Mouse (Mus musculus) heart, adult 2 months (tissue): ENCODE results near the gene Mst1. TPM values are rescaled to one million over a fixed set of nuclear protein-coding genes. Genes with fewer than 3 reads are reported as not detected.
A peak's percentile ranks its signal among the peaks of the same experiment; 100 is the strongest.

Source experiments
- DNase-seq, 2 experiments: peaks; one replicate each; pipeline ENCODE4 v3.0.0; 2021
- H3K27ac ChIP-seq: fragments of 200-600 bp; 2 replicates; pipeline ENCODE4 v1.8.1; 2022
- H3K27me3 ChIP-seq: fragments of 200-500 bp; 2 replicates; pipeline ENCODE4 v1.6.1; 2012; ENCODE audit warnings: mild to moderate bottlenecking, low read length, inconsistent platforms, mixed read lengths; ENCODE audit not compliant: control insufficient read depth, insufficient read depth
- H3K36me3 ChIP-seq: fragments of 200-500 bp; 2 replicates; pipeline ENCODE4 v1.6.1; 2012; ENCODE audit warnings: low read length, inconsistent platforms; ENCODE audit not compliant: control insufficient read depth, insufficient read depth
- H3K4me1 ChIP-seq: fragments of 200-500 bp; 2 replicates; pipeline ENCODE4 v1.6.1; 2011; ENCODE audit warnings: low read length; ENCODE audit not compliant: control insufficient read depth, insufficient read depth
- H3K4me3 ChIP-seq: fragments of 200-600 bp; 2 replicates; pipeline ENCODE4 v1.8.1; 2022
- H3K79me2 ChIP-seq: fragments of 200-500 bp; replicated peaks from 2 replicates; pipeline ENCODE4 v1.6.1; 2012; ENCODE audit warnings: mild to moderate bottlenecking, inconsistent platforms, low read length, moderate library complexity, mixed read lengths; ENCODE audit not compliant: control insufficient read depth, insufficient read depth
- H3K9ac ChIP-seq: fragments of 200-500 bp; 2 replicates; pipeline ENCODE4 v1.6.1; 2012; ENCODE audit warnings: low read depth, mild to moderate bottlenecking, control low read depth, inconsistent platforms, low read length, mixed read lengths
- CTCF ChIP-seq: fragments of 200-600 bp; IDR thresholded peaks from 2 replicates; pipeline ENCODE4 v1.8.1; 2022; ENCODE audit warnings: antibody characterized with exemption, mild to moderate bottlenecking, moderate library complexity
- EP300 ChIP-seq: fragments of 200-500 bp; IDR thresholded peaks from 2 replicates; pipeline ENCODE4 v1.6.1; 2011; ENCODE audit warnings: low read depth, low read length, control low read depth; ENCODE audit not compliant: insufficient read depth
- POLR2A ChIP-seq: fragments of 200-500 bp; IDR thresholded peaks from 2 replicates; pipeline ENCODE4 v1.6.1; 2011; ENCODE audit warnings: mild to moderate bottlenecking, low read depth, low read length, control low read depth; ENCODE audit not compliant: insufficient read depth
- WGBS: fragments of 180-500 bp; shearing (Covaris S2); methylation state at CpG from one replicate; pipeline ENCODE4 v1.1.7; 2018; 5-methylcytosine and 5-hydroxymethylcytosine counted together
- intact Hi-C: fragments of 180-260 bp; cut with DNase I; formaldehyde crosslinking; loops from one replicate; pipeline ENCODE4 v1.15.1; 2025
- polyA plus RNA-seq: library from polyadenylated mRNA; depleted of rRNA; stranded (reverse); fragments of >200 nt; gene quantifications from 2 replicates; pipeline ENCODE4 v1.2.3, GENCODE M21; 2012
- total RNA-seq, 2 experiments: library from RNA; stranded (reverse); gene quantifications; 2 replicates each; pipeline ENCODE4 v1.2.3; 2021

Gene Mst1
- total and polyA plus RNA-seq, 3 experiments: 0.59 TPM; not detected in 2

DNA sequence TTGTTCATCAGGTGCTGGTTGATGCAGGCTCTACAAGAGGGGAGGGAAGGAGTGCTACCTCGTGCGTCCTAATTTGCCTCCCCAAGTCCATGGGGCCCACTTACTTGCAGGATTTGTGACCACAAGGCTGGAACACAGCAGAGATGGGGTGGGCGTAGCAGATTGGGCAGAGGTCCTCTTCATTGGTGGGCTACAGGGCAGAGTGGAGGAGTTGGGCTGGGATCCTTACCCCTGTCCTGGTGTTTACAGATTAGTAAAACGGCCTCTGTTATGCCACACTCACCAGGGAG lies 28.4 kb upstream of the Mst1 start:
- TF ChIP-seq POLR2A: no peak
- no peak for TF ChIP-seq EP300
- TF ChIP-seq CTCF: no peak
- 82% methylated on average over 4 of the region's 4 CpGs for WGBS
- Histone ChIP-seq H3K36me3 (no peaks in the 10 kb centered on the region), H3K27me3 (no peaks in the 10 kb centered on the region), H3K27ac (no peak overlapping the region; the same call in 1 of the 2 replicates), H3K4me1 (peaks cover 11% of the 10 kb centered on the region), H3K4me3 (no peak overlapping the region), H3K9ac (no peak overlapping the region), H3K79me2 (no peaks in the 10 kb centered on the region)
- peak in 1 of 2 experiments; percentile 20 for DNase-seq
- intact Hi-C loops: loop anchor here (2.0 to 5.0 kb wide), 2 partner anchors 65 to 150 kb away; no protein-coding TSS in a partner anchor

DNA sequence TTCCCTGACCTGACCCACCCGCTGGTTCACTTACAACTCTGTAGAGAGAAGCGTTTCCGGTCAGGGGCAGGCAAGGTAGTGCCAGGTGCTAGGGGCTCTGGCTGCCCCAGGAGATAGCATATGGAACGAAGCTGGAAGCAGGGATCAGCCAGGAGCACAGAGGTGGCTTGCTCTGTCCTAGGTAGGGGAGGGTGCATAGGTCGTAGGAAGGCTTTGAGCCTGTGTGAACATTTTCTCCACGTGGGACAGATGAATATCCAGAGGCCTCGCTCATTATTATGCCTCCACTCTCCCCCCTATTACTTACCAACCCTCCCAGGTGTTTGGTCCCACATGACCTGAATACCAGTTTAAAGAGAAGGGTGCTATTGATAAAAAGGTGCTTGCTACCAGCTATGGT lies 27.8 kb upstream of the Mst1 start:
- WGBS: 64% methylated on average over 7 of the region's 7 CpGs
- Histone ChIP-seq H3K27me3 (no peaks in the 10 kb centered on the region), H3K27ac (peak overlapping the region; percentile 47; the same call in 1 of the 2 replicates), H3K4me3 (no peak overlapping the region), H3K4me1 (peaks cover 15% of the 10 kb centered on the region), H3K36me3 (no peaks in the 10 kb centered on the region), H3K79me2 (no peaks in the 10 kb centered on the region), H3K9ac (no peak overlapping the region)
- peak in 1 of 2 experiments; percentile 23 for DNase-seq
- TF ChIP-seq EP300 (no peak), CTCF (no peak), POLR2A (no peak)
- intact Hi-C loops: loop anchor here (2.0 to 5.0 kb wide), 2 partner anchors 66 to 150 kb away; no protein-coding TSS in a partner anchor

DNA sequence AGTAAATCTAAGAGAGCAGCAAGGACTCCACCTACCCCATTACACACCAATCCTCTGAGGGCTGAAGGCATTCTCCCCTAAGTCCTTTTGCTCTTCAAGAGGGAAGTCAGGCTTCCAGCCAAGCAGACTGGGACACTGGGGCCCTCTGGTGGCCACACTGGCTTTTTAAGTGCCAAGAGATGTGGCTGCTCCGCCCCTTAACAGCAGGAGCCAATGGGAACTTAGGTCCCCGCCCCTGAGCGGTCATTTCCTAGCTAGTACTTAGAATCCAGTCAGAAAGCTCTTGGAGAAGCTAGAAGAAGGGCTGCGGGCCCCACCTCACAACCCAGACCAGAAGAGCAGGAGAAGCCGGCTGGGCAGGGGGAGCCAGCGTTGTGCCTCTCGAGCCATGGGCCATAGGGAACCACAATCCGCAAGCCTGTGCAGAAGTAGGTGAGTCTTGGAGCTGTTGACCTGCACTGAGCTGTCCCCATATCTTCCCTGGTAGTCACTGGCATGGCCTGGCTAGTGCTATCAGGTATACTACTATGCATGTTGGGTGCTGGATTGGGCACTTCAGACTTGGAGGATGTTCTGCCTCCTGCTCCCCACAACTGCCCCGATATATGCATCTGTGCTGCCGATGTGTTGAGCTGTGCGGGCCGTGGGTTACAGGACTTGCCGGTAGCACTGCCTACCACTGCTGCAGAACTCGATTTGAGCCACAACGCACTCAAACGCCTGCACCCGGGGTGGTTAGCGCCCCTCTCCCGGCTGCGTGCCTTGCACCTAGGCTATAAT lies 27.2 kb upstream of the Mst1 start, which contains the start of gene Amigo3:
Amigo3 (plus strand) TSS at position 275 of the 780 bp plus-strand sequence.
- H3K4me3 ChIP-seq: peak within 1 kb of the TSS; percentile 11; the same call in 1 of the 2 replicates
- DNase-seq: peak; percentile 96 to 98
- peak within 1 kb of the TSS; percentile 42 for H3K9ac ChIP-seq
- 49% methylated on average over 20 of the region's 20 CpGs for WGBS
- H3K4me1 ChIP-seq: peaks cover 15% of the 10 kb centered on the region
- peak within 1 kb of the TSS; percentile 62 for H3K27ac ChIP-seq
- TF ChIP-seq EP300 (peak; percentile 86), CTCF (peak; percentile 98), POLR2A (peak; percentile 82)
- no peaks in the 10 kb centered on the region for H3K27me3 ChIP-seq
- no peaks in the 10 kb centered on the region for H3K36me3 ChIP-seq
- intact Hi-C loops: loop anchor here (1.0 to 5.0 kb wide), 3 partner anchors 66 to 151 kb away; no protein-coding TSS in a partner anchor
- no peaks in the 10 kb centered on the region for H3K79me2 ChIP-seq

DNA sequence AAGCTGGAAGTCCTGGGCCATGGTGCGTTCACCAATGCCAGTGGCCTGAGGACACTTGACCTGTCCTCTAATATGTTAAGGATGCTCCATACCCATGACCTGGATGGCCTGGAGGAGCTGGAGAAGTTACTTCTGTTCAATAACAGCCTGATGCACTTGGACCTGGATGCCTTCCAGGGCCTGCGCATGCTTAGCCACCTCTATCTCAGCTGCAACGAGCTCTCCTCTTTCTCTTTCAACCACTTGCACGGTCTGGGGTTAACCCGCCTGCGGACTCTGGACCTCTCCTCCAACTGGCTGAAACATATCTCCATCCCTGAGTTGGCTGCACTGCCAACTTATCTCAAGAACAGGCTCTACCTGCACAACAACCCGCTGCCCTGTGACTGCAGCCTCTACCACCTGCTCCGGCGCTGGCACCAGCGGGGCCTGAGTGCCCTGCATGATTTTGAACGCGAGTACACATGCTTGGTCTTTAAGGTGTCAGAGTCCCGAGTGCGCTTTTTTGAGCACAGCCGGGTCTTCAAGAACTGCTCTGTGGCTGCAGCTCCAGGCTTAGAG lies 26.5 kb upstream of the Mst1 start:
- Histone ChIP-seq H3K4me1 (peaks cover 15% of the 10 kb centered on the region), H3K9ac (no peak overlapping the region), H3K4me3 (no peak overlapping the region), H3K36me3 (no peaks in the 10 kb centered on the region), H3K27ac (no peak overlapping the region), H3K79me2 (no peaks in the 10 kb centered on the region), H3K27me3 (no peaks in the 10 kb centered on the region)
- DNase-seq: peak; percentile 26 to 31
- 73% methylated on average over 15 of the region's 15 CpGs for WGBS
- TF ChIP-seq EP300 (no peak), CTCF (no peak), POLR2A (no peak)
- intact Hi-C loops: loop anchor here (1.0 to 5.0 kb wide), 3 partner anchors 67 to 151 kb away; no protein-coding TSS in a partner anchor

DNA sequence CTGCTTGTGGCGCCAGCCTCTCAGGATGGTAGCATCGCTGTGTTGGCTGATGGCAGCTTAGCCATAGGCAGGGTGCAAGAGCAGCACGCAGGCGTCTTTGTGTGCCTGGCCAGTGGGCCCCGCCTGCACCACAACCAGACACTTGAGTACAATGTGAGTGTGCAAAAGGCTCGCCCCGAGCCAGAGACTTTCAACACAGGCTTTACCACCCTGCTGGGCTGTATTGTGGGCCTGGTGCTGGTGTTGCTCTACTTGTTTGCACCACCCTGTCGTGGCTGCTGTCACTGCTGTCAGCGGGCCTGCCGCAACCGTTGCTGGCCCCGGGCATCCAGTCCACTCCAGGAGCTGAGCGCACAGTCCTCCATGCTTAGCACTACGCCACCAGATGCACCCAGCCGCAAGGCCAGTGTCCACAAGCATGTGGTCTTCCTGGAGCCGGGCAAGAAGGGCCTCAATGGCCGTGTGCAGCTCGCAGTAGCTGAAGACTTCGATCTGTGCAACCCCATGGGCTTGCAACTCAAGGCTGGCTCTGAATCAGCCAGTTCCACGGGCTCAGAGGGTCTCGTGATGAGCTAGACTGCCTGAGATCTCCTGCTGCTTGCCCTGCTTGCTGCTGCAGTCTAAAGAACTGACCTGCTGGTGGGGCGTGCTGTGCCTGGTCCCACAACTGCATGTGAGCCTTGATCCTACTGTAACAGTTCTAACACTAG lies 25.8 kb upstream of the Mst1 start:
- TF ChIP-seq CTCF: no peak
- no peak for TF ChIP-seq EP300
- intact Hi-C loops: loop anchor here (5.0 kb wide), 1 partner anchor 152 kb away; no protein-coding TSS in a partner anchor
- Histone ChIP-seq H3K79me2 (no peaks in the 10 kb centered on the region), H3K9ac (no peak overlapping the region), H3K36me3 (no peaks in the 10 kb centered on the region), H3K27me3 (no peaks in the 10 kb centered on the region), H3K4me1 (peaks cover 15% of the 10 kb centered on the region), H3K27ac (no peak overlapping the region), H3K4me3 (no peak overlapping the region)
- WGBS: 90% methylated on average over 22 of the region's 22 CpGs
- peak; percentile 7 to 19 for DNase-seq
